Mouse (Mus musculus) heart, embryonic 15.5 days (tissue): Measurements from ENCODE around the gene Stxbp1. TPM values are rescaled to one million over a fixed set of nuclear protein-coding genes. Genes with fewer than 3 reads are reported as not detected.

Source experiments
- polyA plus RNA-seq: library from polyadenylated mRNA; unstranded; fragments of >200 nt; fragmentation: Nextera tagmentation; extraction: Ambion mirVana; gene quantifications from 2 replicates; pipeline ENCODE4 v1.2.1, GENCODE M21; 2015

Gene Stxbp1
- polyA plus RNA-seq, 1 experiment from 2014 or later, result 23.8 TPM

Other genes starting within 250 kb of the Stxbp1 start
- 28.5 and 29.0 TPM in 2 replicates for gene St6galnac6, start 247.5 kb downstream of the Stxbp1 start, polyA plus RNA-seq
- 360 and 390 TPM in 2 replicates for gene Ak1, start 225.5 kb downstream of the Stxbp1 start, polyA plus RNA-seq
- 144 and 163 TPM in 2 replicates for gene Eng, start 200.7 kb downstream of the Stxbp1 start, polyA plus RNA-seq
- gene Fpgs, start 143.1 kb downstream of the Stxbp1 start, polyA plus RNA-seq, result 13.8 and 19.7 TPM in 2 replicates
- gene Cdk9, start 134.2 kb downstream of the Stxbp1 start, polyA plus RNA-seq, result 45.5 and 66.6 TPM in 2 replicates
- gene Sh2d3c, start 126.2 kb downstream of the Stxbp1 start, polyA plus RNA-seq, result 25.7 and 33.4 TPM in 2 replicates
- 0.16 TPM in 1 of 2 replicates, not detected in the other for gene 6330409D20Rik, start 106.2 kb downstream of the Stxbp1 start, polyA plus RNA-seq
- 31.2 and 41.1 TPM in 2 replicates for gene Tor2a, start 90.0 kb downstream of the Stxbp1 start, polyA plus RNA-seq
- 0.15 and 0.32 TPM in 2 replicates for gene Ttc16, start 71.6 kb downstream of the Stxbp1 start, polyA plus RNA-seq
- gene Ptrh1, start 71.5 kb downstream of the Stxbp1 start, polyA plus RNA-seq, result 3.0 and 4.8 TPM in 2 replicates
- 0.16 and 0.52 TPM in 2 replicates for gene Cfap157, start 62.8 kb downstream of the Stxbp1 start, polyA plus RNA-seq
- 43.0 and 57.4 TPM in 2 replicates for gene Fam129b, start 28.9 kb upstream of the Stxbp1 start, polyA plus RNA-seq
- gene Rpl12, start 114.3 kb upstream of the Stxbp1 start, polyA plus RNA-seq, result 79.3 and 89.3 TPM in 2 replicates
- gene Lrsam1, start 114.4 kb upstream of the Stxbp1 start, polyA plus RNA-seq, result 8.3 and 9.3 TPM in 2 replicates
- 20.4 and 23.6 TPM in 2 replicates for gene Slc2a8, start 134.8 kb upstream of the Stxbp1 start, polyA plus RNA-seq